Mouse (Mus musculus) adrenal gland, postnatal 10 days (tissue): Measurements from ENCODE around the gene Grid1. TPM values are rescaled to one million over a fixed set of nuclear protein-coding genes. Genes with fewer than 3 reads are reported as not detected.

Experiments
- DNase-seq: peaks from one replicate; pipeline ENCODE4 v3.0.0; 2021; ENCODE audit warnings: mixed read lengths
- total RNA-seq, 2 experiments: library from RNA; stranded (reverse); gene quantifications; 2 replicates each; pipeline ENCODE4 v1.2.3; 2021

Grid1 gene
- total RNA-seq, 2 experiments from 2014 or later, result 0.57 to 0.61 TPM

- no peak for DNase-seq
These were observed 17.2 kb downstream of the Grid1 start for GRCm38 (mm10) chr14:34837145-34837544.

DNA sequence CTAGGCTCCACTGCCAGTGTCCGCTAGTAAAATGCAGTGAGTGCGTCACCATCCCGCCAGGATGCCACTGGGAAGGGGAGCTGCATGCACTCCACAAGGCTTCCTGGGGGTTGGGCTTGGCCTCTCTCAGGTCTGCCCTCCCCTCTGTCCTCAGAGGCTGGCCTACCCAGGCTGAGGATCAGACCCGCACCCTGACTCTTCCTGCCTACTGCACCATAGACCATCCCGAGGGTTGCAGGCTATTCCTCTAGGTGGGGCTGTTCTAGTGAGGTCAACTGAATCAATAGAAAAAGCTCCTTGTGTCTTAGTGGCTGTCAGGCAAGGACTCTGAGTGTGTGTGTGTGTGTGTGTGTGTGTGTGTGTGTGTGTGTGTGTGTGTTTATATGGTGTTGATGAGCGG is 19.1 kb downstream of the Grid1 start:
- DNase-seq, result no peak

- no peak for DNase-seq
These were observed 20.0 kb downstream of the Grid1 start for GRCm38 (mm10) chr14:34839898-34840297.

GRCm38 (mm10) chr14:34843579-34843978 is 23.7 kb downstream of the Grid1 start:
- DNase-seq, result no peak

DNA sequence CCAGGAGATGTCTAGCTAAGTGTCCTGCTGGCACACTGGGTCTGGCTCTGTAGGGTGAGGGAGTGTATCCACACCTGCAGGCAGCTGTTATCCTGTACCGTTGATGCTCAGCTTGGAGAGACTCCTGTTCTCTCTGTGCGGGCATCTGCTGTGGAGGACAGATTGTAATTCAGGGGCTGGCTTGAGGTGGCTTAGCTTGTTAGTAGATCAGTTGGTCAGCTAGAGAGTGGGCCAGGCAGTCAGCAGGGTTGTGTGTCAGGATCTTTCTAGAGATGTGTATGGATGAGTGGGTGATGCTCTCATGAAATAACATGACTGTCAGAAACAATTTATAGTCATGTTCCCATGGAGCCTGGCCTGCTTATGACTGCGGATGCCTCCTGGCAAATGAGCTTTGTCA is 24.3 kb downstream of the Grid1 start:
- DNase-seq, result no peak

GRCm38 (mm10) chr14:34846799-34847198 is 26.9 kb downstream of the Grid1 start:
- DNase-seq, result no peak

GRCm38 (mm10) chr14:34847625-34848024 is 27.7 kb downstream of the Grid1 start:
- DNase-seq, result no peak

DNA sequence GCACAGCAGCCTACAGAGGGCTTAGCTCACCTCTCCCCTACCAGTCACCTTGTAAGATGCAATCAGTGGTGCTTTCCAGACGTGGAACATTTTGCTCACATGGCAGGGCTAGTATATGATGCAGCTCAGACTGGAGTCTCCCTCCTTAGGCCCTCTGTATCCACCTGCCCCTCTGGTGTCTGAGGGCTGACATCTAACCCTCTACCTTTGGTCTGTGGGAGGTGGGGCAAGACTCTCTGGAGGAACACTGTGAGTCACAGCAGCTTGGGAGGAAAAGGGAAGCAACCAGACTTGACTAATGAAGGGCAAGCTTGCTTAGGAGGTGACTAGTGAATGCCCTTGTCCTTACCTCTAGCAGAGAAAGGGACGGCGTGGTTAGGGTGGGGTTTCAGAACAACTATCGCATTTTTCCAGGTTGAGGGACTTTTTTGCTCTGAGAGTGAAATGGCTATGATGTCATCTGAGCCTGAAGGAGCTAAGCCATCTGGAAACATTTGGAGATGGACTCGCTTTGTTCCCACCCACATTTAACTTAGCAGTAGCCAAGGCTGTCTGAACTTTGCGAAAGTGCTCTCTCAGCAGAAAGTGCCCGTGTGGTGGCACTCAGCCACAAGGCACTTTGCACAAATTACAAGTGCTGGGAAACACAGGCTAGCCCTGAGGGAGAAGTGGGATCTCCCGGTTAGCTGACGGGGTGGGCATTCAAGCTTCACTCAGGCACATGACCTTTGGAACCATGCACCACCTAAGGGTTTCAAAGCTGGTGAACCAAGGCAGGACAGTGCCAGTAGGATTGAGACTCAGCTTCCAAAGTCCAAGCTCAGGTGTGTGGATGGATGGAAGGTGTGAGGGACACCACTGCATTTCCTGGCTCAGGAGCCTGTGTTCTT is 41.2 kb downstream of the Grid1 start:
- DNase-seq, result no peak

DNA sequence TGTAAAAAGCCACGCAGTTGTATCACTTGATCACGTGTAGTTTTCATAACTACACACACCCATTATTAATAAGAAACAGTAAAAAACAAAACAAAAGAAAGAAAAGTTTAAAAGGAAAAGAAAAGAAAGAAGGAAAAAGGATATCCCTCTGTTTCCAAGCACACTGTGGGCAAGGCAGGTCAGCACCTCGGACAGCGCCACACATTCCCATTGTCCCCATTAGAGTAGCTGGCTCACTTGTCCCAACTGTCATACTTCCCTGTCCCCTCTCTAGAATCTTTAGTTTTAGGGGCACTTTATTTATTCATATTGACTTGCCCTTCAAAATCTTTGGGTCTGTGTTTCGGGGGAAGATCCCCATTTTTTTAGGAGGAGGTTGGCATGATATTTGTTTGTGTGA is 47.4 kb downstream of the Grid1 start:
- peak; percentile 75 for DNase-seq

GRCm38 (mm10) chr14:34868513-34869260 is 48.8 kb downstream of the Grid1 start:
- DNase-seq, result no peak

- DNase-seq, result no peak
These were observed 60.1 kb downstream of the Grid1 start for GRCm38 (mm10) chr14:34879996-34880395.

DNA sequence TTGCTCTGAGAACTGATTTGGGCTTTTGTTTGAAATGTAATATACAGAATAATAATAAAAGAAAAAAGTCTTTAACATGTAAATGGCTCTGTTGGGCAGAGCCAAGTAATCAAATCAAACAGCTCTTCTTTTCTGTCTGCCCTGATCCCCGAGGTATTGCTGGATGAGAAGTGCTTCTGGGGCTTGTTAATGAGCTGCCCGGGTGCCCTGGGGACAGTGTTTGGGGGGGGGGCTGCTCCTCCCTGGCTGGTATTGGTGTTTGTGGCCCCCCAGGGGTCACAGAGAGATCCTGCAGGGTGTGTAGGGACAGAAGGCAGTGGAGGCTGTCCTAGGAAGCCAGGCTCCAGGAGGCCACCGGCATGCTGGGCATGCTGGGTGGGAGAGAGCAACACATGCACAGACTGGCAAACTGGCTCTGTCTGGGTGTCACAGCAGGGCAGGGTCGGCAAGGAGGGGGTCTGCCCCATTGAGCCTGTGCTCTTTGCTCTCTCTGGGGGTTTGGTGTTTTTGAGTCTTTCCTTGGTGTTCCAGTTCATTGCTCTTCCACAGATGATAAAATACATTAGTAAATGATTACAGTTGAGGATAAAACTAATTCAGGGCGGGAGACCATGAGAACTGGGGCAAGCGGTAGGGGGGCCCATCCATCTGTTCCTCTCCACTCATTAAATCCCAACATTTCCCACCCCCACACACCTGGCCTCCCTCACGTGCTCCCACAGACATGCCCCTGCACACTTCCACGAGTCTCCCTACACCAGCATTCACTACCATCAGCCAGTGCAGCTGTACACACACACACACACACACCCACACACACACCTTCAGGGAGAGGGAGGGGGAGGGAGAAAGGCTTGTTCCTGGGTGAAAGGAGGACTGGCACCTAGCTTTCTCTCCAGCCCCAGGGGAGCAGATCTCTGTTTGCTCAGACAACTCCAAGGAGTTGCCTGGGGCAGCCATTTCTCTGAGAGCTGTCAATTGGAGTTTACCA is 60.8 kb downstream of the Grid1 start:
- no peak for DNase-seq

DNA sequence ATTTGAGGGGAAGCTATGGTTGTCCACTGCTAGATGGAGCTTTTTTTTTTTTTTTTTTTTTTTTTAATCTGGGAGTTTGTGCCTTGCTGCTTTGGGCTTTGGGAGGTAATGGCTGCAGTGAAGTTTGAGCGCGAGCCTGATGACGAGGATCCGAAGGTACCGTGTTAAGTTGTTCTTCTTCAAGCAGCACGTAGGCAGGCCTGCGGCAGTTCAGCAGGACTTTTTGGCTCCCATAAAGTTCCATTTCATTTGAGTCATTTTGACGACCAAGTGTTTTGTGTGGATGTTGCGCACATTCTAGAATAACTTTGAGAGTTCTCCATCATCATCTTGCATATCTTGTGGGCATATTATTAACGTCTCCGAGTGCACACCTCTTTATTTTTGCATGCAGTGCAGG is 64.3 kb downstream of the Grid1 start:
- no peak for DNase-seq

DNA sequence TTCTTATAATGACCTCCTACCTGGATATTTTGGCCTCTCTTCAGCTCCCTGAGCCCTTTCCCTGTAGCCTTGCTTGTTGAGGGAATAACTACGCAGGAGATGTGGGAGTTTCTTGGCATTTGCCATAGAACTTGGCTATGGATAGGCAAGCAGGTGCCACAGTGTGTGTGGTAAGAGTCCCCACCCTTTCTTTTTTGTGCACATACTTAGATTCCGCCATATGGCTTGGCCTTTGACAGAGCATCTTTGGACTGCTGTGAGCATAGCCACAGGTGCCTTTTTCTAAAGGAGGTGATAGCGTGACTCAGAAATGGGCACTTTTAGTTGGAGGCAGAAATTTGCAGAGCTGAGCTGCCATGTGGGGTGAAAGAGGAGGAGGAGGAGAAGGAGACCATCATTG is 64.7 kb downstream of the Grid1 start:
- no peak for DNase-seq

GRCm38 (mm10) chr14:34891769-34892532 is 72.0 kb downstream of the Grid1 start:
- peak; percentile 15 for DNase-seq

GRCm38 (mm10) chr14:34896253-34896982 is 76.5 kb downstream of the Grid1 start:
- DNase-seq, result no peak

DNA sequence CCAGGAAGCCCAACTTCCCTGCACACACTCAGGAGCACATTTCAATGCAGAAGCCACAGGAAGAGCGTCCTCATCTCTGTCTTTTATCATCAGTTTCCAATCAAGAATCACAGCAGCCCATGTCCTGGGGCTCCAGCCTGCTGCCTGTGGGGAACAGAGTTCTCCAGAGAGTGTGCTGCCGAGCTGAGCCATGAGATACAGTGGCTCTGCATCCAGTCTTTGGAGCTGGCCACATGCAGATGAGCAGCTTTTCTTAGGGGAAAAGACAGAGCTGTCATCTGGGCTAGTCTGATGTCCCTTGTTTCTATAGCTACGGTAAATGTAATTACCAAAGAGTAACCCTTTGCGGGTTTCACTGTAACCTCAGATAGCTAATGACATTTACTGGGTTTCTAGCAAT is 83.9 kb downstream of the Grid1 start:
- DNase-seq, result no peak

- DNase-seq, result no peak
These were observed 85.8 kb downstream of the Grid1 start for GRCm38 (mm10) chr14:34905697-34906096.

- DNase-seq, result no peak
These were observed 88.5 kb downstream of the Grid1 start for GRCm38 (mm10) chr14:34908366-34908765.

DNA sequence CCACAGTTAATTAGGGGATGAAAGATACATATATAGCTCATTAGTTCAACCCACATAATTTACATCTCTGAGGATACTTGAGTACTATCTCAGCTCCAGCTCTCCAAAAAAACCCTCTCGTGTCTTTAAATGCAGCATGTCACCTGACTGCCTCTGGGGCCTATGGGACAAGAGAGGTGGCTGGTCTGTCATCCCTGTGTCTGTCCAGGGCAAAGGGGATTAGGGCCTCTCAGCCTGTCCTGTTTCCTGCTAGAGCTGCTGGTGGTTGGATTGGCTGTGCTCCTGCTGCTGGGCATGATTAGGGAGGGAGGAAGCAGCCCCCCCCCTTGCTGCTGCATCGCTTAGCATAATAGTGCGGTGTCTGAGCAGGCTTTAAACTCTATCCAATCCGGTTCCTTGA is 88.9 kb downstream of the Grid1 start:
- no peak for DNase-seq

- no peak for DNase-seq
These were observed 96.4 kb downstream of the Grid1 start for GRCm38 (mm10) chr14:34916315-34916714.
